Mouse (Mus musculus) thymus, adult 18-20 months (tissue): ENCODE measurements at regions not wholly inside any gene's neighbourhood (a gene's known extent, or its start where the extent isn't known, plus 50 kb on each side); places are given as distances from the start of the nearest gene placed in this dataset.
"Not testable (repeated sequence)": the region's sequence is repeated elsewhere in the genome, so short reads cannot be mapped to it uniquely, and the experiment has no call there.

Source experiments
- DNase-seq, 2 experiments: peaks; one replicate each; pipeline ENCODE4 v3.0.0; 2022; ENCODE audit warnings: mixed read lengths in 2 of 2

DNA sequence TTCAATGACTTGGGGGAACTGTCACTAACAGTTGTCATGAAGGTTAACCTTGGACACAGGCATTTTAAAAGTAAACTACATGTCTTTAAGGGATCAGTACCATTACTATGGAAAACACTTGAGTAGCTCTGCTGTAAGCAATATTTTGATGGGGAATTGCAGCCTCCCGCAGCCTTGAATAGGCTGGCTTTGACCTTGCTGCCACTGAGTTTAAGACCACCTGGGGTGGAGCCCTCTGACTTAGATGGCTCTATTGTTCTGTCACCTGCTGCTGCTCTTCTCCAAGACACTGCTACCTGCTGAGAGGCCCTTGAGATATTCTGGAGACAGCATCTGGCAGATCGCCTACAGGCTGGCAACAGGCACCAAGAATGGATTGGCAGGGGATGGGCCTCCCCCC, 62.1 kb upstream of the Tars start:
- DNase-seq: not testable (repeated sequence)

DNA sequence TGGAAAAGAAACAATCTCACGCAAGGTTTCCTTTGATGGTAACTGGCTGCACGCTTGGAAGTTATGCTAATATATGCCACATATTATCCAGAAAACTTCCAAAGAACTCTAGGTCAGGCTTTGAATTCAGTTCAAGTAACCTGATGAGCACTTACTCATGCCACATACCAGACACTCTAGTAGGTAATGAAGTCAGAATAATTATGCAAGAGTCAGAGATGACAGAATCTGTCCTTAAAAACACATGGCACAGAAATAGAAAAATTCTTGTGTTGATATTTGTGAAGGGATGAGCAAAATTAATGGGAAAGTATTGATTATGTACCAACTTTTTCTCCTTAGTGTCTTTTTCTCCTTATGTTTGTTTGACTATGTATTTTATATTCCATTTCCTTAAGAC, 59.8 kb upstream of the Tars start:
- DNase-seq: no peak

DNA sequence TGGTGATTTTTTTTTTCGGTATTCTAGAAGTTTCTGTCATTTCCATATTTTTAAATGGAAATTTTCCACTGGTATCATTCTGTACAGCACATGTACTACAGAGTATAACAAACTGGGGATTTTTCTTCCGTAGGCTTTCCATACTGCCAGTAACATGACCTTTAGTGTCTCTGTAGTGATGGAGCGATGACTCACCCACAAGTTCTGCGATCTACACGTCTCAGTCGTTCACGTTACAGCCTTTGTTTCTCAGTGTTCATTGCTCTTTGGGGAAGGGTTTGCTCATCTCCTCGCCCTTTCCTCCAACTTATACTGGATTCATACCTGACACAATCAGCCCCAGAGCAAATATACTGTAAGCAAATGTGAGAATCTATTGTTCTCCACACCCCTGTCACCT, 57.8 kb upstream of the Tars start:
- no peak for DNase-seq

DNA sequence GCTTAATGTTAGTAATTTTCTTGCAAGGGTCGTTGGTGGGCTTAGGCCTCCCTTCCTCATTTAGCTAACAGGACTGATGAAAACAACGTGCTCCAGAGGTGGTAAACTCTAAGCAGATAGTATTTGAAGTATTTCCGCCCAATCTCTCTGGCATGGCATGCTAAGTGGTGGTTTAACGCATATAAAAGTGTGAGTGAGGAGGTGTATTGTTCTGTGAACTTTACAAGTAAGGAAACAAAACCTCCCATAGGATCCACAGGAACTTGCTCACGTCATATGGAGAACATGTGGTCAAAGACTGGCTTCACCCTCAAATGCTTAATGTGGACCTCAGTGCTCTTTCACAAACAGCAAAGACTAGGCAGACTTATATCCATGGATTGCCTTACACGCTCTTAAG, 56.5 kb upstream of the Tars start:
- DNase-seq: no peak

DNA sequence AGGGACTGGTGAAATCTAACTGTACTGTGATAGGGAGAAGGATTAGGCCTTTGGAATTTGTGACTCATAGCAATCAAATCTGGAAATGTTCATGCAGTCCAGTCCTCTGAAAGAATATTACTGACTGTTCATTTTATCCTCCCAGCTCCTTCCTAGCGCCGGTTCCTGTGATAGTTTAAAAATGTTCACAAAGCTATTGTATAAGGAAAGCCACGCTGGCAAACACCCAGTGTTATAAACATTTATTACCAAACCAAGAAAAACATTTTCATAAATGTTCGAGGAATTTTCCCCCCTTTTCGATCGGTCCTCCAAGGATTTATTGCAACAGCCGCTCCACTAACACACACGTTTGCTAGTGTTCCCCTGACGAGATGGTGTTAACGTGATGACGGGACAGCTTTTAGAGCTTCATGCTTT, 55.9 kb upstream of the Tars start:
- no peak for DNase-seq

DNA sequence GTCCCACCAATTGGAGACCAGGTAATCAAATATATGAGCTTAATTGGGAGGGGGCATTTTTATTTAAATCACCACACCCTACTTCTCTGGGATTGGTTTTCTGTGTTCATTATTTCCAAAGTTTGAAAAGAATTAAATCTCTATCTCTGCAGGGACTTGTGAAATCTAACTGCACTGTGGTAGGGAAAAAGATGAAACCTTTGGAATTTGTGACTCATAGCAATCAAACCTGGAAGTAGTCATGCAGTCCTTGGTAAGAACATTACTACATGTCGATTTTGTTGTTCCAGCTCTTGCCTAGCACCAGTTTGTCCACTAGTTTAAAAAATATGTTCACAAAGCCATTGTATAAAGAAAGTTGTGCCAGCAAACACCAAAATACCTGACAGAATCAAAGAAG, 54.5 kb upstream of the Tars start:
- no peak for DNase-seq

DNA sequence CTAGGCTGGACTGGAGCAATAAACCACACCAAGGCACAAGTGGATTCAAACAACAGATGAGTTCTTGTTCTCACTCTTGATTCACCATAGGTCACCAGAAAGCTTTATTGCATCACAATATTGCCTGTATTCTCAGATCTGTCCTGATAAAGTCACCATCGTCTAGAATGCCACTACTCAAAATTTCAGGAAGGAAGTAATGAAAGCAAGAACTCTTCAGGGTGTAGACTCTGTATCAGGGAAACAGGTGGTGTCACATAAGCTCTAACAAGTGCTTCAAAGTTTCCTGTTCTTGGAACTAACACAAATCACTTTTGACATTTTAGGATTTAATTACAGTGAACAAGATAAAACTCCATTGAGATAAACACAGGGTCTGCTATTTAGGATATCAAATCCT, 52.2 kb upstream of the Tars start:
- DNase-seq: no peak
